Mouse (Mus musculus): ENCODE measurements around the gene Tnip1. TPM values are rescaled to one million over a fixed set of nuclear protein-coding genes. Genes with fewer than 3 reads are reported as not detected.

Tnip1 gene
- polyA plus RNA-seq, 1 experiment = 122 TPM

GRCm38 (mm10) chr11:54912503-54913316 lies 50.0 kb downstream of the Tnip1 start:
- Histone ChIP-seq H3K4me3 (ENCODE audit: low read depth, low read length) (no peak overlapping the region), H3K27ac (ENCODE audit: insufficient read depth, low read depth, low read length) (no peak overlapping the region), H3K36me3 (ENCODE audit: control insufficient read depth, insufficient read depth, low read length) (peaks cover 88% of the 10 kb centered on the region), H3K27me3 (ENCODE audit: control insufficient read depth, insufficient read depth, low read length) (no peaks in the 10 kb centered on the region), H3K4me1 (ENCODE audit: control insufficient read depth, insufficient read depth, insufficient read length, low read length) (no peaks in the 10 kb centered on the region)
- TF ChIP-seq CTCF (IDR thresholded peaks at IDR 0.05; ENCODE audit: extremely low read depth, insufficient read length, insufficient replicate concordance, low read depth, low read length) (no peak), POLR2A (IDR thresholded peaks at IDR 0.05; ENCODE audit: low read depth, low read length) (no peak)
- WGBS = 81% methylated on average over 9 of the region's 9 CpGs

- Histone ChIP-seq H3K27me3 (ENCODE audit: control insufficient read depth, insufficient read depth, low read length) (no peaks in the 10 kb centered on the region), H3K27ac (ENCODE audit: insufficient read depth, low read depth, low read length) (no peak overlapping the region), H3K4me3 (ENCODE audit: low read depth, low read length) (no peak overlapping the region), H3K36me3 (ENCODE audit: control insufficient read depth, insufficient read depth, low read length) (peaks cover 80% of the 10 kb centered on the region), H3K4me1 (ENCODE audit: control insufficient read depth, insufficient read depth, insufficient read length, low read length) (peaks cover 1% of the 10 kb centered on the region; the same call in 1 of the 2 replicates)
- no peak for TF ChIP-seq CTCF (IDR thresholded peaks at IDR 0.05; ENCODE audit: extremely low read depth, insufficient read length, insufficient replicate concordance, low read depth, low read length)
- no peak for TF ChIP-seq POLR2A (IDR thresholded peaks at IDR 0.05; ENCODE audit: low read depth, low read length)
- WGBS = 87% methylated on average over 7 of the region's 7 CpGs
These were observed 50.8 kb downstream of the Tnip1 start for GRCm38 (mm10) chr11:54911671-54912502.

- no peaks in the 10 kb centered on the region for H3K27me3 ChIP-seq (ENCODE audit: control insufficient read depth, insufficient read depth, low read length)
- peaks cover 7% of the 10 kb centered on the region; the same call in 1 of the 2 replicates for H3K4me1 ChIP-seq (ENCODE audit: control insufficient read depth, insufficient read depth, insufficient read length, low read length)
- WGBS = 94% methylated on average over 3 of the region's 3 CpGs
- no peak overlapping the region for H3K4me3 ChIP-seq (ENCODE audit: low read depth, low read length)
- TF ChIP-seq POLR2A (IDR thresholded peaks at IDR 0.05; ENCODE audit: low read depth, low read length) = no peak
- no peak for TF ChIP-seq CTCF (IDR thresholded peaks at IDR 0.05; ENCODE audit: extremely low read depth, insufficient read length, insufficient replicate concordance, low read depth, low read length)
- peaks cover 73% of the 10 kb centered on the region for H3K36me3 ChIP-seq (ENCODE audit: control insufficient read depth, insufficient read depth, low read length)
- H3K27ac ChIP-seq (ENCODE audit: insufficient read depth, low read depth, low read length) = no peak overlapping the region
These were observed 51.5 kb downstream of the Tnip1 start for GRCm38 (mm10) chr11:54911201-54911600.

GRCm38 (mm10) chr11:54910081-54910665 lies 52.5 kb downstream of the Tnip1 start:
- no peak overlapping the region for H3K27ac ChIP-seq (ENCODE audit: insufficient read depth, low read depth, low read length)
- TF ChIP-seq CTCF (IDR thresholded peaks at IDR 0.05; ENCODE audit: extremely low read depth, insufficient read length, insufficient replicate concordance, low read depth, low read length) (no peak), POLR2A (IDR thresholded peaks at IDR 0.05; ENCODE audit: low read depth, low read length) (no peak)
- WGBS = 89% methylated on average over 12 of the region's 12 CpGs

GRCm38 (mm10) chr11:54909273-54909672 lies 53.4 kb downstream of the Tnip1 start:
- Histone ChIP-seq H3K4me1 (ENCODE audit: control insufficient read depth, insufficient read depth, insufficient read length, low read length) (peaks cover 23% of the 10 kb centered on the region; the same call in 1 of the 2 replicates), H3K27me3 (ENCODE audit: control insufficient read depth, insufficient read depth, low read length) (no peaks in the 10 kb centered on the region), H3K27ac (ENCODE audit: insufficient read depth, low read depth, low read length) (no peak overlapping the region), H3K36me3 (ENCODE audit: control insufficient read depth, insufficient read depth, low read length) (peaks cover 56% of the 10 kb centered on the region), H3K4me3 (ENCODE audit: low read depth, low read length) (no peak overlapping the region)
- TF ChIP-seq CTCF (IDR thresholded peaks at IDR 0.05; ENCODE audit: extremely low read depth, insufficient read length, insufficient replicate concordance, low read depth, low read length) = no peak
- TF ChIP-seq POLR2A (IDR thresholded peaks at IDR 0.05; ENCODE audit: low read depth, low read length) = no peak
- WGBS = 94% methylated on average over 11 of the region's 11 CpGs

More at GRCm38 (mm10) chr11:54910081-54910665, 52.5 kb downstream of the Tnip1 start:
- H3K36me3 ChIP-seq (ENCODE audit: control insufficient read depth, insufficient read depth, low read length) = peaks cover 64% of the 10 kb centered on the region
- H3K4me3 ChIP-seq (ENCODE audit: low read depth, low read length) = no peak overlapping the region
- peaks cover 15% of the 10 kb centered on the region; the same call in 1 of the 2 replicates for H3K4me1 ChIP-seq (ENCODE audit: control insufficient read depth, insufficient read depth, insufficient read length, low read length)
- H3K27me3 ChIP-seq (ENCODE audit: control insufficient read depth, insufficient read depth, low read length) = no peaks in the 10 kb centered on the region

- 74% methylated on average over 5 of the region's 5 CpGs for WGBS
These were observed 55.5 kb downstream of the Tnip1 start for GRCm38 (mm10) chr11:54907259-54907658.

More at GRCm38 (mm10) chr11:54907259-54907658, 55.5 kb downstream of the Tnip1 start:
- Histone ChIP-seq H3K27me3 (ENCODE audit: control insufficient read depth, insufficient read depth, low read length) (no peaks in the 10 kb centered on the region), H3K36me3 (ENCODE audit: control insufficient read depth, insufficient read depth, low read length) (peaks cover 37% of the 10 kb centered on the region), H3K4me3 (ENCODE audit: low read depth, low read length) (no peak overlapping the region), H3K27ac (ENCODE audit: insufficient read depth, low read depth, low read length) (peak overlapping the region; percentile 44), H3K4me1 (ENCODE audit: control insufficient read depth, insufficient read depth, insufficient read length, low read length) (peaks cover 26% of the 10 kb centered on the region; the same call in 1 of the 2 replicates)
- TF ChIP-seq CTCF (IDR thresholded peaks at IDR 0.05; ENCODE audit: extremely low read depth, insufficient read length, insufficient replicate concordance, low read depth, low read length) (no peak), POLR2A (IDR thresholded peaks at IDR 0.05; ENCODE audit: low read depth, low read length) (no peak)
